Mouse (Mus musculus): Measurements from ENCODE around the gene H2-K1.
"Not testable (repeated sequence)": the region's sequence is repeated elsewhere in the genome, so short reads cannot be mapped to it uniquely, and the experiment has no call there.

Gene H2-K1

DNA sequence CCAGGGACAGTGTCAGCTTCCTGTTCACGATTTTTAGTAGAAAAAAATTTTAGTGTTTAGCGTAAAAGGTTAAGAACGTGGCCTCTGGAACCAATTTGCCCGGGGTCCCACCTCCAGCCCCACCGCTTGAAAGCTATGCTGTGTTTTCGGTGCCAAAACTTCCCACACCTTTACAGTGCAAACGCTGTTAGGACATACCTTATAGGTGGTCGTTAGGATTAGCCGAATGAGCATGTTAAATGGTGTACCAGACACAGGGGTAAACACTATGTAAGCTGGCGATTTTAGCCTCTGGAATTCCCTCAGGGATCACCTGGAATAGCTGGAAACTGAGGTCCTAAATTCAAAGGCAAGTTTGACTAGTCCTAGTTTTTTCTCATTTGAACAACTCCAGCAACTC, 43.8 kb downstream of the H2-K1 start:
- DNase-seq (ENCODE audit: extremely low spot score, low read depth, low spot score) = no peak

DNA sequence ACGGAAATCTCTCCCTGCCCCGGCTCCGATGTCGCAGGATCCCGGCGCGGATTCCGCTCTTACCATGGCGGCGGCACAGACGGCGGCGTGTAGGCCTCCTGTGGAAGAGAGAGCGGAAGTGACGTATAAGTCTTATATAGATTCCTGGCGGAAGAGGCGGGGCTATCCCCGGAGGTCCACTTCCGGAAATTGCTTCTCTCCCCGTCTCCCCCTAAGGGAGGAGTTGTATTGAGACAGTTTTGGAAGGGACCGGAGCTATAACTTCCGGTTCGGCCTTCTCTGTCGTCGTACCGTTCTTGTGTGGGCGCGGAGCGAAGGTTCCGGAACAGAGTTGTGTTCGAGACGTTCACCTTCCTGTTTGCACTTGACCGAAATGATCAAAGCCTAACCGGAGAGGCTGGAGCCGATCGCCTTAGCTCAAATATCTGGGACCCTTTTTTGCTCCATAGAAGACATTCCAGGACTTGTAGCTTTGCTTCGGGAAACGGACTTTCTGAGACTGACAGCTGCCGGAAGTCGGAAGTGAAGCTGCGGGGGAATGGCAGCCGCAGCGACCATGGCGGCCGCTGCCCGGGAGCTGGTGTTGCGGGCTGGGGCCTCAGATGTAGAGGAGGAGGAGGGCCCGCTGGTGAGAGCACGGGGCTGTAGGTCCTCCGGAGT, 44.5 kb downstream of the H2-K1 start, which contains the start of the genes Vps52 and Rps18:
Gene Vps52, plus strand, starts transcription at position 258 of the 660 bp plus-strand sequence.
Gene Rps18, minus strand, starts transcription at position 447 of the 660 bp plus-strand sequence.
- DNase-seq (ENCODE audit: extremely low spot score, low read depth, low spot score) = peak; percentile 99

DNA sequence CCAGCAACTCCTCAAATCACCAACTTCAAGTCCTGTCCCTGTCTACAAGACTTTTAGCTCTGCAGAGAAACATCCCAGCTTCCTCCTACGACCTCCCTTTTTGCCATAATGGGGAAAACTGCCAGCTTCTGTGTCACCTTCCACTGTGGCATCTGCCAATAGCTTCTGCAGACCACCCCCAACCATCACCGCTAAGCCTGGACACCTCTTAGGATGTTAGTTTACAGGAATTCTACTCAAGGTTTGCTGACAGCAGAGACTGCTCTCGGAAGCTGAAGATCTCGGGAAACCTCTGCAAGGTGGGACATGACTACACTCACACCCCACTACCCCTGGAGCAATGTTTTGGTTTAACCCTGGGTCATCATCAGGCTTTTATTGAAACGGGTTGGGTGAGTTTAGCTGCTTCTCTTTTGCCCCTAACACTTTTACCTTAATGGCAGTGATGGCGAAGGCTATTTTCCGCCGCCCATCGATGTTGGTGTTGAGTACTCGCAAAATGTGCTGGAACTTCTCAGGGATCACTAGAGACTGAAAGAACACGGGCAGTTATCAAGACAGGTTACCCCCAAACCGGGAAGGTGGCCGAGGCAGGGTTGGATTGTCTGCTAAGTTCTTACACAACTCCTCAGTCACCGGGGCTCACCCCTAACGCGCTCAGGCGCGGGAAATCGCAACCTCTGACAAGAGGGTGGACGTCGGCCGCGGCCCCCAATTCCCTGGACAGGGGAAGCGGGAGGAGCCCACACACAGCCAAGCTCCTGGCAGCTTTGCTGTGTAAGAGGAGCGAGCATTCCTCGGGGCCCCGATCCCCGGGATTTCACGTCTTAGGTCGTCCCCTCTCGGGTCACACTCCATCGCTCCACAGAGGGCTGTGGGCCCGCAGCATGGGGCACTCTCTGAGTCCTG, 45.2 kb downstream of the H2-K1 start:
- no peak for DNase-seq (ENCODE audit: extremely low spot score, low read depth, low spot score)

DNA sequence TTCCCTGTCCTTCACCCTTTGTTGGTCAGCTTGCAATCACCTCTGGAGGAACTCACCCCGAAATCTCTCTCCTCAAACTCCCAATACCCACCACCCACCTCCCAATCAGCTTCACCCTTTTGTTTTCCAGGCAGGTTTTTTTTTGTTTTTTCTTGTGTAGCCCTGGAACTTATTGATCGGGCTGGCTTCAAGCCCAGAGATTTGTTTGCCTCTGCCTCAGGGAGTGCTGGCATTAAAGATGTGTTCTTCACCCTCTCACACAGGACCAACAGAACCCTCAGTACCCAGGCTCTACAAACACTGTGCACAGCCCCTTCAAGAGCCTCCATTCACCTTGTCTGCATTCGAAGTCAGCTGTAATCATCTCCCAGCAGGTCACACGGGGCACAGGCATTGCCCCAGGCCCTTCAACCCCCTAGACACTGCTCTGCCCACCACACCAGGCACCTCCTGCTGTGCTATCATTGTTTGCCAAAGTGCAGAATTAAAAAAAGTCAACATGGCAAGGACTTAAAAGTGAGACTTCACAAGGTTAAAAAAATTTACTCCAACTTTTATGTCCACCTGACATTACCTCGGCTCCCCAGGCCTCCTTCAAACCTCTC, 46.1 kb downstream of the H2-K1 start:
- DNase-seq (ENCODE audit: extremely low spot score, low read depth, low spot score) = no peak

DNA sequence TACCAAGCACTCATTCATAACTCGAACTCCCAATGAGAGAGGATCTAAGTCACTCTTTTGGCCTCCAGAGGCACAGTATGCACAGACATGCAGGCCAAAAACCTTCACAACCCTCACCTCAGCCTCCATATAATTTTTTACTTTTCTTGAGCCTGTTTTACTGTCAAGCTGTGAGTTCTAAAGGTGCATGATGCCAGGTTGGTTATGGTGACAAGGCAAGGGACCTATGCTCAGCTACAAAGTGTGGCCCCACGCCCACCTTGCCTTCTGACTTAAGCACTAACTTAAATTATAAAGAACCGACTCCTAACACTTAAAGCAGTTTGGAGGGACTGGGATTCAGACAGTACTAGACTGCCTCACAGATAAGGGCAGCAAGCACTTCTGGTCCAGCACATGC, 46.8 kb downstream of the H2-K1 start:
- DNase-seq (ENCODE audit: extremely low spot score, low read depth, low spot score) = no peak

DNA sequence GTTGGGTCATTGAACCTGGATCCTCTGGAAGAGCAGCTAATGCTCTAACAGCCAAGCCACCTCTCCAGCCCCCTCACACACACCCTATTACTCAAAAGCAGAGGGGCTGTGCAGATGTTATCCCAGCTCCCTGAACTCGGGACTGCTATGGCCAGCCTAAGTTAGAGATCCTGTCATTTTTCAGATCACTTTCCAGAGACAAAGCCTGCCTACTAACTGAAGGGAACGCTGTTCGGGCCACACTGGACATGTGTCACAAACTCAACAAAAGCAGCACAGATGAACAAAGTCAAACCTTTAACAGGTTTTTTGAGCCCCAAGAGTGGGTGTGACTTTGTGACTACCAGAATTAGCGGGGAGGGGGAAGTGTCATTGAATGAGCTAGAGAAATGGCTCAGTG, 47.3 kb downstream of the H2-K1 start:
- no peak for DNase-seq (ENCODE audit: extremely low spot score, low read depth, low spot score)

DNA sequence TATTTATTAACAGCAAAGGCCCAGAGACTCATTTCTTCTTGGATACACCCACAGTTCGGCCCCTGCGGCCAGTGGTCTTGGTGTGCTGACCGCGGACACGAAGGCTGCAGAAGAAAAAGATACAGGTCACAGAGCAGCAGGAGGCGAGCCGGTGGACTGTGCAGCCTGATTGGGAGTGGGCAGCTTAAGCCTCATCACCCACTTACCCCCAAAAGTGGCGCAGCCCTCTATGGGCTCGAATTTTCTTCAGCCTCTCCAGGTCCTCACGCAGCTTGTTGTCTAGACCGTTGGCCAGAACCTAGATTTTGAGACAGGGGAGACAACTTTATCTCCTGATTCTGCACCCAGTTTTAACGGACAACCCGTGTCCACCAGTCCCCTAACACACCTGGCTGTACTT, 48.1 kb downstream of the H2-K1 start:
- DNase-seq (ENCODE audit: extremely low spot score, low read depth, low spot score) = not testable (repeated sequence)

DNA sequence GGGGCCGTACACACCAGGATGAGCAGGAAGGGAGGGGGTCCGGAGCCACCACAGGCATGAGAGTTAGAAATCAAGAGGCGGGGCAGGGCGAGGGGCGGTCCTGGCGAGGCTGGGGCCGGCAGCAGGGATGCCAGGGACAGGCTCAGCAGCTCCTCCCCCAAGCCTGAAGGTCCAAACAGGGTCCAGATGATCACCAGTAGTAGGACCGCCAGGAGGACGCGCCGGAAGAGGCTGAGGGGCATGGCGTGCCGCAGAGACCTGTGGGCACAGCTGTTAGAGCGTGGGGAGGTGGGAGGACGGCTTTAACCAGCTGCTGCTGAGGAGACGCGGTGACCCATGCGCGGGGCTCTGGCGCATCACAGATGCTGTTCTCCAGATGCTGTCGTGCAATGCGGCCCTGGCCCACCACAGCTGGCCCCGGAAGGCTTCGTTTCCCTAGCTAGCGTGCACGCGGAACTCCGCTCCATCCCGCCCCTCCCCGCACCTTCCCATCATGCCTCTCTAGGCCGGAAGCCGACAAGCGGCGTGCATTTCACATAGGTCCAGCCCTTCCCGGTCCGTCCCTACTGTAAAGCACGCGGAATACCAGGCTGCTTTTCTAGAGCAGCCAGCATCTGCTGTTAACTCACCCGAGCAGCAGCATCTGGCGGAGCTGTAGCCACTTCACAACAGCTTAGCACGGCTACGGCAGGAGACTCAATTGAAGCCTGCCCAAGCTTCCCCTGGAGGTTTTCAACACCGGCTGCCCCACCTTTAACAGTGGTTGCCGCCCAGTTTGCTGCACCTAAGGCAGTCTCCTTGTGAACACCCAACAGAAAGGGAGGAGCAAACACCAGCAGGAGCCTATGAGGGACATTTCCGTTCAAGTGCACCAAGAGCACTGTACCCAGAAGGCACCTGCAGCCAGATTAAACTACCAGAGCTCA, 48.9 kb downstream of the H2-K1 start, which contains the start of gene B3galt4:
Gene B3galt4, minus strand, starts transcription at position 468 of the 926 bp plus-strand sequence.
- DNase-seq (ENCODE audit: extremely low spot score, low read depth, low spot score) = no peak

DNA sequence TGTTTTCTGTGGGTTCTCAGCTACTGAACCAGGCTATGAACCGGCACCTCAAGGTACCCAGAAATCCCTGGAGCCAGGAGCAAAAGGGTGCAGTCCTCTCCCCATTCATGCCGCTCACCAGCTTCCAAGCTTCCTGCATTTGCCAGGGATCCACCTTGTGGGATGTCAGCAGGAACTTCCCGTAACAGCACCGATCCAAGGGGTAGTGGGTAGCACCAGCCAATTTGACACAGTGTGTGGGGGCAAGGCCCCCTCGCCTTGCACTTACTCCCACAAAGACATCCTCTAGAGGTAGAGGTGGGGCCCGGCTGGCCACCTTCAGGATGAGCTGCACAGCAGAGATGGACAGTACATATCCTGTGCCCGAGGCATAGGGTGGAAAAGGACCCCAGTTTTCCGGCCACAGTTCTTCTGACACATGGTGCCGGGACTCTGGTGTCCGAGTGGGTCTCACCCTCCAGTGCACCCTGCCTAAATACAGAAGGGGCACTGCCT, 50.0 kb downstream of the H2-K1 start:
- DNase-seq (ENCODE audit: extremely low spot score, low read depth, low spot score) = no peak

DNA sequence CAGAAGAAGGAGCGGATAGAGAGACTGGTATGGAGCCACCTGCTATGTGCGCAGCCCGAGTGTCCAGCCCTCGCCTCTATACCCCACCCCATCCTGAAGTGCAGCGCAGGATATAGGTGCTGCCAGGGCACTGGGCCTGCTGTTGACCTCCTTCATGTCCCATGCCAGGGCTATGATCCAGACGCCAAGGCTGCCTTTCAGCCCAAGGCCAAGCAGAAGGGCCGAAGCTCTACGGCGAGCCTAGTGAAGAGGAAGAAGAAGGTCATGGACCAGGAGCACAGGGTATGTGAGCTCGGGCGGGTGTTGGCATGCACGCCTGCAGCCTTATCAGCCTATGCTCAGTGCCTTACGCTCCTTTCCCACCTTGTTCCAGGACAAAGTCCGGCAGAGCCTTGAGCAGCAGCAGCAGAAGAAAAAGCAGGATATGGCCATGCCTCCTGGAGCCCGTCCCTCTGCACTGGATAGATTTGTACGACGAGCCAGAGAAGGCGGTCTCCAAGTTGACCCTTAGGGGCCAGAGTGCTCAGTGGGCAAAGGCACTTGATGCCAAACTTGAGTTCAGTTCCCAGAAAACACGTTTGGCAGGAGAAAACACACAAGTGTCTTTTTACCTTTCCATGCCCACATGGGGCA, 51.1 kb downstream of the H2-K1 start:
- no peak for DNase-seq (ENCODE audit: extremely low spot score, low read depth, low spot score)

DNA sequence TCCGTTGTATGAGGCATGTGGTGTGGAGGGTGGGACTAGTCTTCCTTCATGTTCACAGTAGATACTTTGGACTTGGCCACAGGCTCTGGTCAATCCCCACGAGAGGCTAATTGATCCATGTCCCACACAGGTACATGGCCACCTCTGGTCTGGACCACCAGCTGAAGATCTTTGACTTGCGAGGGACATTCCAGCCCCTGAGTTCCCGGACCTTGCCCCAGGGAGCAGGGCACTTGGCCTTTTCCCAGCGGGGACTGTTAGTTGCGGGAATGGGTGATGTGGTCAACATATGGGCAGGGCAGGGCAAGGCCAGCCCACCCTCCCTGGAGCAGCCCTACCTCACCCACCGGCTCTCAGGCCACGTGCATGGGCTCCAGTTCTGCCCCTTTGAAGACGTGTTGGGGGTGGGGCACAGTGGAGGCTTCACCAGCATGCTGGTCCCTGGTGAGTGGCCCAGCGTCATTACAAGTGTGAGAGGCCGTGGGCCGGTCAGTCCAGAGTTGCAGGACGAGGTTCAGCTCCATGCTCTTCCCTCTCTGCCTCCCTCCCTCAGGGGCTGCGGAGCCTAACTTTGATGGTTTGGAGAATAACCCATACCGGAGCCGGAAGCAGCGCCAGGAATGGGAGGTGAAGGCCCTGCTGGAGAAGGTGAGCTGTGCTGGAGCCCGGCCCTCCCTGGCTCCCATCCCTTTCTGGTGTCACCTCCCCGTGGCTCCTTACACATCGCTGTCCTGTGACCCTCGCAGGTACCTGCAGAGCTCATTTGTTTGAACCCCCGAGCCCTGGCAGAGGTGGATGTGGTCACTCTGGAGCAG, 51.9 kb downstream of the H2-K1 start:
- DNase-seq (ENCODE audit: extremely low spot score, low read depth, low spot score) = no peak

DNA sequence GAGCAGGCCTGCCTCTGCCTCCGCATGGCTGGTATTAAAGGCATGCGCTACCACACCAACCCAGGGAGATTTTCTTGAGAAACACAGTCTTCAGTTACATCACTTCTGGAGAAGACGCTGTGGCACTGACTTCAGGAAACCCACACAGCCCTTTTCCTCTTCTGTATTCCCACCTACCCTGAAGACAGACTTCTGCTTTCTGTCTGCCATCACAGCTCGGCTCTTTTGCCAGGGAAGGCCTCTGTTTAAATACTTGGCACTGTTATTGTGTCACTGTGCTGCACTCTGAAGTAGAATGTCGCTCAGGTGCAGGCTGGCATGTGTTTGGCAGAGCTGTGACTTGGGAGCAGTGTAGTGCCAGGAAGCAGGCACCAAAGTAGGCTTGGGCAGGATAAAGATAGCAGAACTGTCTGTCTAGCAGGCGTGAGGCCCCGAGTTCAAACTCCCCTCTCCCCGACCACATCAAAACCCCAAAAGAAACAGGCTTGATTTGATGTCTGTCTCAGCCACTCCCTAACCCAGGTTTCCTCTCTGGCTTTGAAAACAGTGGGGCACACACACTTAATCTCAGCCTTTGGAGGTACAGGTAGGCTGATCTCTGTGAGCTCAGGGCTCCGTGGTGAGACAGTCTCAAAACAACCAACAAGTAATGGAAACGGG, 52.6 kb downstream of the H2-K1 start:
- no peak for DNase-seq (ENCODE audit: extremely low spot score, low read depth, low spot score)
